Mouse (Mus musculus) C2C12 (cell line): Measurements from ENCODE around the gene Slamf6.

Experiments used
- CEBPB ChIP-seq: IDR thresholded peaks from one replicate; pipeline ENCODE4 v1.6.1; 2011; ENCODE audit warnings: low read depth, mild to moderate bottlenecking, control low read depth, moderate library complexity
- CTCF ChIP-seq: IDR thresholded peaks from one replicate; pipeline ENCODE4 v1.5.1; 2011; ENCODE audit not compliant: control insufficient read depth, insufficient read depth, insufficient read length
- MYOG ChIP-seq: IDR thresholded peaks from one replicate; pipeline ENCODE4 v1.6.1; 2011; ENCODE audit not compliant: control insufficient read depth, insufficient read length; ENCODE audit errors: extremely low read depth

GRCm38 (mm10) chr1:171991883-171992282 is 74.6 kb downstream of the Slamf6 start:
- TF ChIP-seq CTCF (no peak), CEBPB (no peak), MYOG (no peak)
